ENCODE assay signal across 15 mouse cellular contexts in the genomic region with DNA sequence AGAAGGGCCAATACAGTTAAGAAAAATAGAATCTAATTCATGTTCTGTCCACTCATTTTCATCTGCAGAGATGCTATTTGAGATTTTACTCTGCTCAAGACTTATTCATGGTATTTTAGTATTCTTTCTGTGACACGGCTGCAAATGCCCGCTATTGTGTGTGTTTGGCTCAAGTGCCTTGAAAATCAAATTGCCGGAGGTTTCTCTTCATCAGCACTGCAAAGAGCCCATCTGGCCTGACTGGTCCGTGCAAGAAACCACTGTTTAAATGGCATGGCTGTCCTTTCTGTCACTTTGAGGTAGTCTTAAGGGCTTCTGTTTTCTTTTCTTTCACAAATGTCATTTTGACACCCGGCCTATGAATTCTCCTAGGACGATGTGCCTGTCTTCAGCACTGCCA.
DNase-seq lines count a peak whose midpoint lies in the region; ATAC-seq and TF ChIP-seq lines count a peak whose summit lies in the region.
"Had no signal": no experiment of that assay in that cellular context is flagged by ENCODE, and none has a peak within 500 bp of the region (broad histone marks: within the 10 kb centered on the region; RNA-seq: fewer than 3 reads in every experiment).

No protein-coding gene starts in this region.

- no peak overlapping the region for H3K4me2 ChIP-seq in forebrain, embryonic 13.5 days
- H3K4me2 ChIP-seq in forebrain, embryonic 12.5 days: no peak overlapping the region
- H3K4me2 ChIP-seq in forebrain, embryonic 15.5 days (replicated peaks): no peak overlapping the region
- H3K4me2 ChIP-seq in forebrain, embryonic 11.5 days (ENCODE audit: low read depth, low read length, severe bottlenecking): no peak overlapping the region
- no peak overlapping the region for H3K4me2 ChIP-seq in forebrain, postnatal 0 days (ENCODE audit: low read depth)
- H3K4me2 ChIP-seq: embryonic facial prominence, embryonic 12.5 days had no signal

- H3K4me1 ChIP-seq in forebrain, embryonic 13.5 days: 0 out of 2 replicates have a peak, but pooled peaks cover 3% of the 10 kb centered on the region
- peaks cover 4% of the 10 kb centered on the region for H3K4me1 ChIP-seq in forebrain, embryonic 12.5 days
- peaks cover 10% of the 10 kb centered on the region for H3K4me1 ChIP-seq in forebrain, embryonic 15.5 days
- no peaks in the 10 kb centered on the region for H3K4me1 ChIP-seq in forebrain, embryonic 11.5 days (replicated peaks; ENCODE audit: control insufficient read depth, insufficient read depth, low read length)
- H3K4me1 ChIP-seq in forebrain, postnatal 0 days (ENCODE audit: insufficient read depth): peaks cover 3% of the 10 kb centered on the region; the same call in 1 of the 2 replicates
- H3K4me1 ChIP-seq: embryonic facial prominence, embryonic 12.5 days had no signal

- ATAC-seq in forebrain, embryonic 13.5 days: 0 out of 2 replicates have a peak, but pooled peaks have one; percentile 48
- ATAC-seq in forebrain, embryonic 12.5 days (ENCODE audit: low FRiP score): no peak
- ATAC-seq in forebrain, embryonic 15.5 days (replicated peaks): no peak
- ATAC-seq in forebrain, embryonic 11.5 days (replicated peaks; ENCODE audit: low FRiP score): no peak
- no peak for ATAC-seq in forebrain, postnatal 0 days

- DNase-seq in forebrain, embryonic 11.5 days (ENCODE audit: low spot score): no peak
- DNase-seq in left cerebral cortex, adult 2 months (ENCODE audit: extremely low spot score in 1 of 2, low spot score in 2 of 2): no peak
- no peak for DNase-seq in left cerebral cortex, postnatal 10 days (ENCODE audit: extremely low spot score in 1 of 2, low spot score in 2 of 2)
- DNase-seq in forebrain, postnatal 0 days: no peak
- no peak for DNase-seq in B cell, adult 2 months
- DNase-seq: adrenal gland, postnatal 25 days; cerebellum, adult 11-12 months; cerebellum, adult 2 months; cerebellum, adult 9-10 months; cerebellum, postnatal 25 days had no signal

- H3K36me3 ChIP-seq in forebrain, embryonic 13.5 days (ENCODE audit: poor library complexity, severe bottlenecking): no peaks in the 10 kb centered on the region
- no peaks in the 10 kb centered on the region for H3K36me3 ChIP-seq in forebrain, embryonic 12.5 days (replicated peaks)
- H3K36me3 ChIP-seq in forebrain, embryonic 15.5 days: no peaks in the 10 kb centered on the region
- H3K36me3 ChIP-seq in forebrain, embryonic 11.5 days (ENCODE audit: control insufficient read depth, insufficient read depth, low read length): no peaks in the 10 kb centered on the region
- no peaks in the 10 kb centered on the region for H3K36me3 ChIP-seq in forebrain, postnatal 0 days (ENCODE audit: insufficient read depth)
- H3K36me3 ChIP-seq: embryonic facial prominence, embryonic 10.5 days; embryonic facial prominence, embryonic 12.5 days had no signal

- no peak overlapping the region for H3K4me3 ChIP-seq in forebrain, embryonic 13.5 days
- no peak overlapping the region for H3K4me3 ChIP-seq in forebrain, embryonic 12.5 days (replicated peaks)
- no peak overlapping the region for H3K4me3 ChIP-seq in forebrain, embryonic 15.5 days
- no peak overlapping the region for H3K4me3 ChIP-seq in forebrain, embryonic 11.5 days (ENCODE audit: low read depth, low read length)
- H3K4me3 ChIP-seq in left cerebral cortex, adult 2 months: no peak overlapping the region
- H3K4me3 ChIP-seq in forebrain, postnatal 0 days (ENCODE audit: low read depth, low read length): no peak overlapping the region
- H3K4me3 ChIP-seq: embryonic facial prominence, embryonic 10.5 days; embryonic facial prominence, embryonic 12.5 days had no signal

- H3K27ac ChIP-seq in forebrain, embryonic 13.5 days: no peak overlapping the region
- no peak overlapping the region for H3K27ac ChIP-seq in forebrain, embryonic 12.5 days
- H3K27ac ChIP-seq in forebrain, embryonic 15.5 days (replicated peaks): 0 out of 2 replicates have a peak overlapping the region, but pooled peaks have one; percentile 46
- no peak overlapping the region for H3K27ac ChIP-seq in forebrain, embryonic 11.5 days (ENCODE audit: low read depth, low read length)
- H3K27ac ChIP-seq in left cerebral cortex, adult 2 months: peak overlapping the region; percentile 44
- H3K27ac ChIP-seq in forebrain, postnatal 0 days (ENCODE audit: low read depth, low read length): peak overlapping the region; percentile 50; the same call in 1 of the 2 replicates
- H3K27ac ChIP-seq: embryonic facial prominence, embryonic 10.5 days; embryonic facial prominence, embryonic 12.5 days had no signal

- no peaks in the 10 kb centered on the region; the same call in 1 of the 2 replicates for H3K9me3 ChIP-seq in forebrain, embryonic 13.5 days (replicated peaks)
- H3K9me3 ChIP-seq in forebrain, embryonic 12.5 days: no peaks in the 10 kb centered on the region
- H3K9me3 ChIP-seq in forebrain, embryonic 15.5 days: no peaks in the 10 kb centered on the region
- H3K9me3 ChIP-seq in forebrain, embryonic 11.5 days (ENCODE audit: control insufficient read depth, low read length): no peaks in the 10 kb centered on the region
- H3K9me3 ChIP-seq in forebrain, postnatal 0 days (ENCODE audit: low read length): no peaks in the 10 kb centered on the region
- H3K9me3 ChIP-seq: embryonic facial prominence, embryonic 10.5 days; embryonic facial prominence, embryonic 12.5 days had no signal

- no peak for TF ChIP-seq CTCF in left cerebral cortex, adult 2 months (IDR thresholded peaks at IDR 0.05)
- no peak for TF ChIP-seq CTCF in forebrain, postnatal 0 days (IDR thresholded peaks at IDR 0.05; ENCODE audit: low read depth)

- intact Hi-C loops in left cerebral cortex, adult 2 months (cut with DNase I): loop anchor here (5.0 kb wide), 1 partner anchor 87 kb away; no protein-coding TSS in a partner anchor
- intact Hi-C loops in left cerebral cortex, postnatal 10 days (cut with DNase I): no loop called here

- WGBS in forebrain, embryonic 13.5 days: 67% methylated on average over 6 of the region's 6 CpGs
- 67% methylated on average over 6 of the region's 6 CpGs for WGBS in forebrain, embryonic 12.5 days
- WGBS in forebrain, embryonic 15.5 days: 47% methylated on average over 6 of the region's 6 CpGs
- WGBS in forebrain, embryonic 11.5 days: 78% methylated on average over 6 of the region's 6 CpGs
- WGBS in forebrain, postnatal 0 days: 35% methylated on average over 6 of the region's 6 CpGs

- no peak overlapping the region for H3K9ac ChIP-seq in forebrain, embryonic 13.5 days
- H3K9ac ChIP-seq in forebrain, embryonic 12.5 days: no peak overlapping the region
- H3K9ac ChIP-seq in forebrain, embryonic 15.5 days (replicated peaks): no peak overlapping the region
- no peak overlapping the region for H3K9ac ChIP-seq in forebrain, embryonic 11.5 days (ENCODE audit: low read length)
- no peak overlapping the region for H3K9ac ChIP-seq in forebrain, postnatal 0 days
- H3K9ac ChIP-seq: embryonic facial prominence, embryonic 12.5 days had no signal

- H3K27me3 ChIP-seq in forebrain, embryonic 13.5 days: no peaks in the 10 kb centered on the region
- no peaks in the 10 kb centered on the region for H3K27me3 ChIP-seq in forebrain, embryonic 12.5 days
- H3K27me3 ChIP-seq in forebrain, embryonic 15.5 days: no peaks in the 10 kb centered on the region
- H3K27me3 ChIP-seq in forebrain, embryonic 11.5 days (ENCODE audit: control insufficient read depth, insufficient read depth, low read length): no peaks in the 10 kb centered on the region
- H3K27me3 ChIP-seq in forebrain, postnatal 0 days (ENCODE audit: insufficient read depth, low read length): no peaks in the 10 kb centered on the region
- H3K27me3 ChIP-seq: embryonic facial prominence, embryonic 12.5 days had no signal

Comparison
In these comparisons a context has a peak if more than half of its experiments do, and no peak if none do; other contexts are left out.
1. H3K27ac ChIP-seq: peak in forebrain, embryonic 15.5 days (single experiment), left cerebral cortex, adult 2 months (single experiment) and forebrain, postnatal 0 days (single experiment); none in forebrain, embryonic 13.5 days (single experiment), forebrain, embryonic 12.5 days (single experiment) and forebrain, embryonic 11.5 days (single experiment).